ENCODE assay signal across 18 mouse cellular contexts in genomic region chr3:84827617-84828016, GRCm38 (mm10). TPM values are rescaled to one million over a fixed set of nuclear protein-coding genes. Genes with fewer than 3 reads are reported as not detected.
A peak's percentile ranks its signal among the peaks of the same experiment; 100 is the strongest.
DNase-seq lines count a peak whose midpoint lies in the region; ATAC-seq lines count a peak whose summit lies in the region.
"Had no signal": no experiment of that assay in that cellular context is flagged by ENCODE, and none has a peak within 500 bp of the region (broad histone marks: within the 10 kb centered on the region; RNA-seq: fewer than 3 reads in every experiment).

No protein-coding gene starts in this region.

- ATAC-seq in granulocyte monocyte progenitor cell, adult 5-6 weeks (replicated peaks; ENCODE audit: poor library complexity, severe bottlenecking), result peak; percentile 92
- ATAC-seq in monocyte, adult 5-6 weeks (replicated peaks; ENCODE audit: insufficient number of reproducible peaks, low FRiP score, low TSS enrichment, poor library complexity, severe bottlenecking), result peak; percentile 74; the same call in 1 of the 2 replicates
- ATAC-seq: forebrain, postnatal 0 days; intestine, postnatal 0 days had no signal

- DNase-seq in A20 (ENCODE audit: low read depth, low spot score), result peak; percentile 82
- DNase-seq in CD4-positive, CD25-positive, alpha-beta regulatory T cell, adult 2 months (ENCODE audit: low read depth, low spot score), result peak; percentile 35
- DNase-seq in adrenal gland, postnatal 25 days, result no peak
- DNase-seq in kidney, postnatal 4 days, result no peak
- no peak for DNase-seq in cerebellum, postnatal 14 days
- DNase-seq: adrenal gland, adult 8-10 months; cerebellum, adult 11 months; cerebellum, postnatal 25 days; forebrain, postnatal 0 days; gastrocnemius, adult 2 months; heart, adult 11 months; left cerebral cortex, postnatal 4 days; liver; right cerebral cortex, postnatal 4 days; thymus, adult 18-20 months had no signal

RNA-seq across cellular contexts. Expression of gene Fbxw7, which starts 12.5 kb away (rescaled TPM):
- 3.6 and 7.2 TPM in 2 replicates for total RNA-seq in granulocyte monocyte progenitor cell, adult 5-6 weeks (2014; fragmentation: Nextera tagmentation)
- 13.3 and 14.8 TPM in 2 replicates for total RNA-seq in granulocyte monocyte progenitor cell, adult 5-6 weeks (2017)
- total RNA-seq in monocyte, adult 5-6 weeks (2017), result 48.2 to 60.5 TPM (median 53.6 TPM) in 3 replicates
- total RNA-seq in adrenal gland, postnatal 25 days (2021), result 19.3 and 22.1 TPM in 2 replicates

Comparison
In these comparisons a context has a peak if more than half of its experiments do, and no peak if none do; other contexts are left out.
1. DNase-seq: peak in A20 (single experiment) and CD4-positive, CD25-positive, alpha-beta regulatory T cell, adult 2 months (single experiment); none in adrenal gland, postnatal 25 days (single experiment), kidney, postnatal 4 days (0 of 2) and cerebellum, postnatal 14 days (0 of 2).